Comparison of ENCODE assay signal across 17 mouse cellular contexts in the genomic region with DNA sequence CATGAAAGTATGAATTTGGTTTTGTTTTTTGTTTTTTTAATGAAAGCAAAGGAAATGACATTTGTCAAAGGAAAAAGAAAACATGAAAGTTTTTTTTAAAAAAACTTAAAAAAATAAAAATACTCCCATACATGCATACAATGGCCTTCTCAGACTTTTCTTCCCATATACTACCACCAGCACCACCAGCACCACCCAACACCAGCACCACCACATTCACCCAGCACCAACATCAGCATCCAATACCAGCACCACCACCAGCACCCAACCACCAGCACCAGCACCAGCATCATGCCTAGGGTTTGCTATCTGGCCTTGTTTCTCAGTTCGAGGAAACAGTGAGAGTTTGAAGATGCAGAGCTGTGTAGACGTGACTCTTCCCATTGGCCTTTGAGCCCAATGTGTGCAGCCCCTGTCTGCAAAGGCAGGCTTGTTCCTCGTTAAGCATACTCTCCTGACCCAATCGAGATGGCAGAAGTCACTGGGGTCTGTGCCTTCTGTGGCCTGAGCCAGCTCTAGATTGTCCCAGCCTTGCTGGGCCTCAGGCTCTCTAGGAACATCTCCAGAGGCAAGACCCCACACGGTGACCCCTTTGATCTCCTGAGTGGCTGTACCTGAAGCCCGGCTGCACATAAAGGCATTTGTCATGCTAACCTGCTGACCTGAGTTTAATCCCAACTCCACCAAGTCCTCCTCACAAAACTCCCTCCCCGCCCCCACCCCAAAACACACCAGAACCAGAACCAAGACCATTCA.
DNase-seq lines count a peak whose midpoint lies in the region; ATAC-seq and TF ChIP-seq lines count a peak whose summit lies in the region.
"Had no signal": no experiment of that assay in that cellular context is flagged by ENCODE, and none has a peak within 500 bp of the region (broad histone marks: within the 10 kb centered on the region; RNA-seq: fewer than 3 reads in every experiment).

No protein-coding gene starts in this region.

- no peak for DNase-seq in heart, adult 2 months
- peak; percentile 85 for DNase-seq in midbrain, embryonic 11.5 days (ENCODE audit: low spot score, missing footprints)
- no peak for DNase-seq in midbrain, embryonic 14.5 days
- no peak for DNase-seq in hindbrain, embryonic 14.5 days (ENCODE audit: low spot score)
- DNase-seq in kidney, postnatal 10 days, result no peak
- DNase-seq: cerebellum, adult 9-10 months; gastrocnemius, postnatal 25 days; kidney, adult 9 months; lung, adult 2 months; right cerebral cortex, postnatal 14 days; thymus, postnatal 14 days had no signal

- TF ChIP-seq POLR2A in heart, adult 2 months (IDR thresholded peaks at IDR 0.05; ENCODE audit: insufficient read depth, low read depth, low read length), result no peak

- no peak overlapping the region for H3K9ac ChIP-seq in heart, embryonic 11.5 days (ENCODE audit: low read depth, low read length)
- no peak overlapping the region for H3K9ac ChIP-seq in heart, adult 2 months (ENCODE audit: low read depth, low read length)
- H3K9ac ChIP-seq in midbrain, embryonic 11.5 days (ENCODE audit: low read length), result no peak overlapping the region
- H3K9ac ChIP-seq in midbrain, embryonic 14.5 days (replicated peaks; ENCODE audit: low read length), result no peak overlapping the region
- H3K9ac ChIP-seq in hindbrain, embryonic 14.5 days, result no peak overlapping the region
- no peak overlapping the region for H3K9ac ChIP-seq in neural tube, embryonic 12.5 days
- no peak overlapping the region for H3K9ac ChIP-seq in kidney, embryonic 14.5 days (ENCODE audit: low read depth, low read length)

- intact Hi-C loops in heart, adult 2 months (cut with DNase I), result no loop called here

- H3K27me3 ChIP-seq in heart, embryonic 11.5 days (ENCODE audit: control insufficient read depth, insufficient read depth, low read length), result peaks cover 8% of the 10 kb centered on the region
- no peaks in the 10 kb centered on the region for H3K27me3 ChIP-seq in heart, adult 2 months (ENCODE audit: control insufficient read depth, insufficient read depth, low read length)
- 0 out of 2 replicates have a peak, but pooled peaks cover 2% of the 10 kb centered on the region for H3K27me3 ChIP-seq in midbrain, embryonic 11.5 days (ENCODE audit: control insufficient read depth, insufficient read depth, low read length)
- H3K27me3 ChIP-seq in midbrain, embryonic 14.5 days (ENCODE audit: control insufficient read depth, insufficient read depth, low read length), result no peaks in the 10 kb centered on the region
- H3K27me3 ChIP-seq in hindbrain, embryonic 14.5 days (ENCODE audit: control insufficient read depth, insufficient read depth, low read length), result no peaks in the 10 kb centered on the region
- H3K27me3 ChIP-seq in neural tube, embryonic 12.5 days (replicated peaks), result 0 out of 2 replicates have a peak, but pooled peaks cover 3% of the 10 kb centered on the region
- no peaks in the 10 kb centered on the region for H3K27me3 ChIP-seq in kidney, embryonic 14.5 days (ENCODE audit: control insufficient read depth, insufficient read depth, low read length)

- TF ChIP-seq CTCF in heart, adult 2 months (IDR thresholded peaks at IDR 0.05), result no peak

- 40% methylated on average over 7 of the region's 7 CpGs for WGBS in heart, embryonic 11.5 days (ENCODE audit: insufficient replicate concordance)
- 88% methylated on average over 7 of the region's 7 CpGs for WGBS in heart, adult 2 months
- 29% methylated on average over 7 of the region's 7 CpGs for WGBS in midbrain, embryonic 11.5 days
- 31% methylated on average over 7 of the region's 7 CpGs for WGBS in midbrain, embryonic 14.5 days
- WGBS in hindbrain, embryonic 14.5 days, result 26% methylated on average over 7 of the region's 7 CpGs
- 23% methylated on average over 7 of the region's 7 CpGs for WGBS in neural tube, embryonic 12.5 days
- 49% methylated on average over 7 of the region's 7 CpGs for WGBS in kidney, embryonic 14.5 days

- H3K27ac ChIP-seq in heart, embryonic 11.5 days (ENCODE audit: low read depth, low read length), result no peak overlapping the region
- H3K27ac ChIP-seq in heart, adult 2 months, result no peak overlapping the region
- H3K27ac ChIP-seq in midbrain, embryonic 11.5 days (ENCODE audit: low read depth, low read length), result no peak overlapping the region
- no peak overlapping the region for H3K27ac ChIP-seq in midbrain, embryonic 14.5 days (replicated peaks; ENCODE audit: low read depth, low read length)
- H3K27ac ChIP-seq in hindbrain, embryonic 14.5 days, result no peak overlapping the region
- H3K27ac ChIP-seq in neural tube, embryonic 12.5 days, result no peak overlapping the region
- H3K27ac ChIP-seq in kidney, embryonic 14.5 days (ENCODE audit: low read depth, low read length), result no peak overlapping the region
- H3K27ac ChIP-seq: heart, embryonic 10.5 days; macrophage had no signal

- H3K4me1 ChIP-seq in heart, embryonic 11.5 days (ENCODE audit: control insufficient read depth, insufficient read depth, low read length), result peaks cover 8% of the 10 kb centered on the region
- H3K4me1 ChIP-seq in heart, adult 2 months (ENCODE audit: control insufficient read depth, insufficient read depth, low read length), result no peaks in the 10 kb centered on the region
- no peaks in the 10 kb centered on the region for H3K4me1 ChIP-seq in midbrain, embryonic 11.5 days (ENCODE audit: control insufficient read depth, insufficient read depth, low read length)
- H3K4me1 ChIP-seq in midbrain, embryonic 14.5 days (ENCODE audit: control insufficient read depth, insufficient read depth, low read length), result no peaks in the 10 kb centered on the region
- H3K4me1 ChIP-seq in hindbrain, embryonic 14.5 days (replicated peaks; ENCODE audit: control insufficient read depth, insufficient read depth, low read length), result no peaks in the 10 kb centered on the region
- peaks cover 11% of the 10 kb centered on the region for H3K4me1 ChIP-seq in neural tube, embryonic 12.5 days
- peaks cover 33% of the 10 kb centered on the region for H3K4me1 ChIP-seq in kidney, embryonic 14.5 days (ENCODE audit: control insufficient read depth, insufficient read depth, low read length)

- H3K4me3 ChIP-seq in heart, embryonic 11.5 days (ENCODE audit: low read depth, low read length), result no peak overlapping the region
- H3K4me3 ChIP-seq in heart, adult 2 months, result no peak overlapping the region
- H3K4me3 ChIP-seq in midbrain, embryonic 11.5 days (ENCODE audit: low read depth, low read length), result no peak overlapping the region
- H3K4me3 ChIP-seq in midbrain, embryonic 14.5 days (replicated peaks; ENCODE audit: low read depth, low read length), result no peak overlapping the region
- H3K4me3 ChIP-seq in hindbrain, embryonic 14.5 days (replicated peaks; ENCODE audit: low read length), result no peak overlapping the region
- H3K4me3 ChIP-seq in neural tube, embryonic 12.5 days, result no peak overlapping the region
- H3K4me3 ChIP-seq in kidney, embryonic 14.5 days (ENCODE audit: low read length), result no peak overlapping the region
- H3K4me3 ChIP-seq: heart, embryonic 10.5 days had no signal

- H3K9me3 ChIP-seq in heart, embryonic 11.5 days (replicated peaks; ENCODE audit: control insufficient read depth, low read length), result no peaks in the 10 kb centered on the region
- no peaks in the 10 kb centered on the region for H3K9me3 ChIP-seq in midbrain, embryonic 11.5 days (ENCODE audit: control insufficient read depth, low read length)
- no peaks in the 10 kb centered on the region for H3K9me3 ChIP-seq in midbrain, embryonic 14.5 days (ENCODE audit: control insufficient read depth, low read length)
- no peaks in the 10 kb centered on the region for H3K9me3 ChIP-seq in hindbrain, embryonic 14.5 days (ENCODE audit: control insufficient read depth, low read length)
- no peaks in the 10 kb centered on the region for H3K9me3 ChIP-seq in neural tube, embryonic 12.5 days
- H3K9me3 ChIP-seq in kidney, embryonic 14.5 days (ENCODE audit: control insufficient read depth, low read length), result no peaks in the 10 kb centered on the region
- H3K9me3 ChIP-seq: heart, embryonic 10.5 days had no signal

- H3K79me2 ChIP-seq in heart, adult 2 months (replicated peaks; ENCODE audit: control insufficient read depth, insufficient read depth, low read length), result no peaks in the 10 kb centered on the region

- 0 out of 2 replicates have a peak, but pooled peaks have one; percentile 14 for ATAC-seq in heart, embryonic 11.5 days (replicated peaks; ENCODE audit: insufficient number of reproducible peaks, low FRiP score, low TSS enrichment)
- ATAC-seq in midbrain, embryonic 11.5 days (ENCODE audit: low FRiP score), result 0 out of 2 replicates have a peak, but pooled peaks have one; percentile 27
- no peak; the same call in 1 of the 2 replicates for ATAC-seq in midbrain, embryonic 14.5 days (ENCODE audit: low FRiP score, low TSS enrichment)
- ATAC-seq in hindbrain, embryonic 14.5 days (ENCODE audit: low FRiP score), result peak; percentile 17; the same call in 1 of the 2 replicates
- ATAC-seq in neural tube, embryonic 12.5 days (ENCODE audit: low FRiP score, low read depth), result peak; percentile 48
- ATAC-seq in kidney, embryonic 14.5 days (ENCODE audit: low FRiP score, low TSS enrichment), result no peak
- ATAC-seq: midbrain, embryonic 16.5 days had no signal

- no peaks in the 10 kb centered on the region for H3K36me3 ChIP-seq in heart, embryonic 11.5 days (ENCODE audit: control insufficient read depth, insufficient read depth, low read length)
- no peaks in the 10 kb centered on the region for H3K36me3 ChIP-seq in heart, adult 2 months (ENCODE audit: control insufficient read depth, insufficient read depth, low read length)
- H3K36me3 ChIP-seq in midbrain, embryonic 11.5 days (ENCODE audit: control insufficient read depth, insufficient read depth, low read length), result no peaks in the 10 kb centered on the region
- no peaks in the 10 kb centered on the region for H3K36me3 ChIP-seq in midbrain, embryonic 14.5 days (ENCODE audit: control insufficient read depth, insufficient read depth, low read length)
- no peaks in the 10 kb centered on the region for H3K36me3 ChIP-seq in hindbrain, embryonic 14.5 days (replicated peaks; ENCODE audit: control insufficient read depth, insufficient read depth)
- no peaks in the 10 kb centered on the region for H3K36me3 ChIP-seq in neural tube, embryonic 12.5 days
- no peaks in the 10 kb centered on the region for H3K36me3 ChIP-seq in kidney, embryonic 14.5 days (ENCODE audit: control insufficient read depth, insufficient read depth, low read length)
- H3K36me3 ChIP-seq: heart, embryonic 10.5 days had no signal

- TF ChIP-seq EP300 in heart, adult 2 months (IDR thresholded peaks at IDR 0.05; ENCODE audit: insufficient read depth, low read depth, low read length), result no peak

- no peak overlapping the region for H3K4me2 ChIP-seq in heart, embryonic 11.5 days
- H3K4me2 ChIP-seq in midbrain, embryonic 11.5 days, result no peak overlapping the region
- H3K4me2 ChIP-seq in midbrain, embryonic 14.5 days (ENCODE audit: low read length), result no peak overlapping the region
- H3K4me2 ChIP-seq in hindbrain, embryonic 14.5 days (replicated peaks), result no peak overlapping the region
- no peak overlapping the region for H3K4me2 ChIP-seq in neural tube, embryonic 12.5 days (replicated peaks)
- H3K4me2 ChIP-seq in kidney, embryonic 14.5 days (replicated peaks; ENCODE audit: low read depth, low read length), result no peak overlapping the region

Comparison
In these comparisons a context has a peak if more than half of its experiments do, and no peak if none do; other contexts are left out.
1. ATAC-seq: peak in heart, embryonic 11.5 days (single experiment), midbrain, embryonic 11.5 days (single experiment), hindbrain, embryonic 14.5 days (single experiment) and neural tube, embryonic 12.5 days (single experiment); none in midbrain, embryonic 14.5 days (single experiment) and kidney, embryonic 14.5 days (single experiment).